Mouse (Mus musculus) ES-Bruce4 (cell line): Measurements from ENCODE around the gene Klrc1. TPM values are rescaled to one million over a fixed set of nuclear protein-coding genes. Genes with fewer than 3 reads are reported as not detected.
"Not testable (repeated sequence)": the region's sequence is repeated elsewhere in the genome, so short reads cannot be mapped to it uniquely, and the experiment has no call there.

Source experiments
- H3K27ac ChIP-seq: 2 replicates; pipeline ENCODE4 v1.5.1; 2012; ENCODE audit warnings: low read length, inconsistent platforms; ENCODE audit not compliant: insufficient read depth
- H3K27me3 ChIP-seq: 2 replicates; pipeline ENCODE4 v1.6.1; 2012; ENCODE audit warnings: mild to moderate bottlenecking, low read length, inconsistent platforms; ENCODE audit not compliant: control insufficient read depth, poor library complexity, insufficient read depth, severe bottlenecking
- H3K36me3 ChIP-seq: 2 replicates; pipeline ENCODE4 v1.6.1; 2012; ENCODE audit warnings: inconsistent platforms, mild to moderate bottlenecking, low read length, moderate library complexity; ENCODE audit not compliant: control insufficient read depth, poor library complexity, insufficient read depth, severe bottlenecking
- H3K4me1 ChIP-seq: one replicate; pipeline ENCODE4 v1.8.1; 2011; ENCODE audit warnings: low read length; ENCODE audit not compliant: control insufficient read depth, insufficient read depth
- H3K4me3 ChIP-seq: 2 replicates; pipeline ENCODE4 v1.5.1; 2011; ENCODE audit warnings: low read depth, mild to moderate bottlenecking, low read length
- H3K9ac ChIP-seq: 2 replicates; pipeline ENCODE4 v1.6.1; 2012; ENCODE audit warnings: low read depth, mild to moderate bottlenecking, inconsistent platforms; ENCODE audit not compliant: poor library complexity, severe bottlenecking
- H3K9me3 ChIP-seq: replicated peaks from 2 replicates; pipeline ENCODE4 v1.6.1; 2012; ENCODE audit warnings: mild to moderate bottlenecking, low read length, inconsistent platforms; ENCODE audit not compliant: control insufficient read depth, poor library complexity, insufficient read depth, severe bottlenecking
- CTCF ChIP-seq: IDR thresholded peaks from one replicate; pipeline ENCODE4 v1.8.1; 2011; ENCODE audit warnings: low read depth, low read length
- EP300 ChIP-seq: IDR thresholded peaks from 2 replicates; pipeline ENCODE4 v1.6.1; 2011; ENCODE audit warnings: low read depth, low read length; ENCODE audit not compliant: insufficient read depth
- POLR2A ChIP-seq: IDR thresholded peaks from one replicate; pipeline ENCODE4 v1.8.1; 2011; ENCODE audit warnings: low read length; ENCODE audit not compliant: insufficient read depth
- polyA plus RNA-seq: library from polyadenylated mRNA; stranded (reverse); fragments of >200 nt; gene quantifications from 2 replicates; pipeline ENCODE4 v1.2.4, GENCODE M21; 2011; ENCODE audit warnings: low read depth; ENCODE audit not compliant: missing spikeins, insufficient read depth, insufficient read length

The Klrc1 gene
- not detected in 2 replicates for polyA plus RNA-seq

DNA sequence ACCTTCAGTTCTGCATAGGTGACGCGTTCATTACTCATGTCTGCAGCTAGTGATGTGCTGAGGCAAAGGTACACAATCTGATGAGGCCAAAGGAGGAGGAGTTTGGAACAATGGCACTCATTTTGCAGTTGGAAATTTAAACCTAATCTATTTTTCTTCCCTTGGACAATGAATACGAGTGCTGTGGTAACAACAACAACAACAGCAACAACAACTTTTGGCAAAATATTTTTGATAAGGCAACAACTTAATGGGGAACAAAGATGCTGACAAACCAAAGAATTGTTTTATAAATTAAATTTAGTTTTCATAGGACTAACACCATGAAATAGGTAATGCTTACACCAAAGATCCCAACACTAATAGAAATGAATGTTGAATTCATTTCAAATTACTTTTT lies at the start of gene Klrc1:
Gene Klrc1, minus strand, starts transcription at position 101 of the 400 bp plus-strand sequence.
- H3K4me1 ChIP-seq = no peaks in the 10 kb centered on the region
- H3K9me3 ChIP-seq = no peaks in the 10 kb centered on the region
- no peaks in the 10 kb centered on the region for H3K36me3 ChIP-seq
- H3K27ac ChIP-seq = no peak within 1 kb of the TSS
- no peaks in the 10 kb centered on the region for H3K27me3 ChIP-seq
- H3K4me3 ChIP-seq = no peak within 1 kb of the TSS
- TF ChIP-seq POLR2A = no peak
- no peak for TF ChIP-seq EP300
- TF ChIP-seq CTCF = no peak
- no peak within 1 kb of the TSS for H3K9ac ChIP-seq

DNA sequence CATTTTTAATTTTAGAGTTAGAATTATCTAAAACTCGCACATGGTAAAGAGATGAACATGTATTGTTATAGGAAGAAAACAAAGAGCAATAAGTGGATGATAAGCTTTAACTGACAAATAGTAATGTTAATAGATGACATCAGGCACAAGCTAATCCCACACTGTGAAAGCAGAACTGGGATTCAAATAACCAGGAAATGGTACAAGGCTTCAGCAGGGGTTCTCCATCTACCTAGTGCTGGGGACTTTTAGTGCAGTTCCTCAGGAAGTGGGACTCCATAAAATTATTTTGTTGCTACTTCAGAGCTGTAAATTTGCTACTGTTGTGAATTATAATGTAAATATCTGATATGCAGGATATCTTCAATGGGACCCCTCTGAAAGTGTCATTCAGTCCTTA lies 48.5 kb upstream of the Klrc1 start:
- no peak for TF ChIP-seq EP300
- TF ChIP-seq POLR2A = no peak
- TF ChIP-seq CTCF = no peak
- H3K36me3 ChIP-seq = no peaks in the 10 kb centered on the region
- no peaks in the 10 kb centered on the region for H3K4me1 ChIP-seq
- no peaks in the 10 kb centered on the region for H3K9me3 ChIP-seq
- H3K9ac ChIP-seq = no peak overlapping the region
- no peaks in the 10 kb centered on the region for H3K27me3 ChIP-seq
- no peak overlapping the region for H3K4me3 ChIP-seq
- H3K27ac ChIP-seq = no peak overlapping the region

DNA sequence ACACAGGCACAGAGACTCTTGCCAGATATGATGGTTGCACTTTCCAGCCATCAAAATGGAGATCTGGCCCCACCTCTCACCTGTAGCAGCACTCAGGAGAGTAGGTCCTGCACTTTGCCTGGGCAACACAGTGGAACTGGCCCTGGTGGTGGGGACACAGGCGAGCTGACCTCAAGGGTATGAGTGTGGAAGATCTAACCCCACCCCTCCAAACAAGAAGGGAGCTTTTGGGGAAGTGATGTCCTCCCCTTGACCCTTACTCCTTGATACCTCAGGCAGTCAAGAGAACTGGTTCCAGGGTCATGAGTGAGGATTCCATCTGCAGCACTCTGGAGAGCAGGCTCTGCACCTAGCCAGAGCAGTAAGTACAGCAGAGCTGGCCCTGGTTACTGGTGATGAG lies 42.6 kb upstream of the Klrc1 start:
- no peak overlapping the region for H3K4me3 ChIP-seq
- TF ChIP-seq POLR2A = no peak
- TF ChIP-seq EP300 = no peak
- TF ChIP-seq CTCF = no peak
- no peak overlapping the region for H3K27ac ChIP-seq
- no peaks in the 10 kb centered on the region for H3K36me3 ChIP-seq
- no peaks in the 10 kb centered on the region for H3K27me3 ChIP-seq
- no peaks in the 10 kb centered on the region for H3K9me3 ChIP-seq
- H3K4me1 ChIP-seq = no peaks in the 10 kb centered on the region
- H3K9ac ChIP-seq = no peak overlapping the region

DNA sequence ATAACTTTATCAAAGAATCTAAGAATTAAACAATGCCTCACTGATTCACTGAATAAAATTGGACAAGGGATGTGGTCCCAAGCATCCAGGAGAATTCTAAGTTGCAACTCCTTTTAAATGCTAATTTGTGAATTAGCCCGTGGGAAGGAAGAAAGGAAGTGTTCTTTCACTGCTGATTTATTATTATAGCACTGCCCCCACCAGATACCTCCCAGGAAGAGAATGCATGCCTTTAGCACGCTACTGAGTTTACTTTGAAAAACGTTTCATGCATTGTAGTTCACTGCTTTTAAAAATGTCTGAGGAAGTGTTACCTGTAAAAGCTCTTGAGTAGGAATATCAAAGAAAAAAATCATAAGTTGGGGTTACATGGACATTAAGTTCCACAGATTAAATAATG lies 41.7 kb upstream of the Klrc1 start:
- H3K27ac ChIP-seq = no peak overlapping the region
- no peaks in the 10 kb centered on the region for H3K4me1 ChIP-seq
- H3K9ac ChIP-seq = no peak overlapping the region
- H3K36me3 ChIP-seq = no peaks in the 10 kb centered on the region
- no peak overlapping the region for H3K4me3 ChIP-seq
- no peaks in the 10 kb centered on the region for H3K27me3 ChIP-seq
- H3K9me3 ChIP-seq = no peaks in the 10 kb centered on the region
- TF ChIP-seq CTCF (no peak), POLR2A (no peak), EP300 (no peak)

DNA sequence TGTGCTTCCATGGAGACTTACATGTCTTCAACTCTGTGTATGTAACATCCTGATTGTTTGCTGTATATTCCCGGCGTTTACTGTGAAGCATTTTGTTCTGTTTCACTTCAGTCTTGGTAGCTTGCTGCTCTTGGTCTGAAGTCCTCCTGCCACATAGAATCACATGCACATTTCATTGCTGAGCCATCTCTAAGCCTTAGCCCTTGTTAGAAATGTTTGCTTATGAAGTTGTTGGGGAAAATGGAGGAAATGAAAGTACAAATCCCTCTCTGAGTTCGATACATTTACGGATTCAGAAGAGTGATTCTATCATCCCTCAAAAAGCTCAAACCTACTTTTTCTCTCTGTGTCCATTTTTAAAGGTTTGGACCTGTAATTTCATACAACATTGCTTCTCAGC lies 38.3 kb upstream of the Klrc1 start, which contains the start of gene Klri1:
Gene Klri1, minus strand, starts transcription at position 101 of the 400 bp plus-strand sequence.
- no peak within 1 kb of the TSS for H3K4me3 ChIP-seq
- H3K4me1 ChIP-seq = no peaks in the 10 kb centered on the region
- no peaks in the 10 kb centered on the region for H3K27me3 ChIP-seq
- H3K36me3 ChIP-seq = no peaks in the 10 kb centered on the region
- H3K27ac ChIP-seq = no peak within 1 kb of the TSS
- no peak within 1 kb of the TSS for H3K9ac ChIP-seq
- TF ChIP-seq POLR2A (no peak), CTCF (no peak), EP300 (no peak)
- no peaks in the 10 kb centered on the region for H3K9me3 ChIP-seq

DNA sequence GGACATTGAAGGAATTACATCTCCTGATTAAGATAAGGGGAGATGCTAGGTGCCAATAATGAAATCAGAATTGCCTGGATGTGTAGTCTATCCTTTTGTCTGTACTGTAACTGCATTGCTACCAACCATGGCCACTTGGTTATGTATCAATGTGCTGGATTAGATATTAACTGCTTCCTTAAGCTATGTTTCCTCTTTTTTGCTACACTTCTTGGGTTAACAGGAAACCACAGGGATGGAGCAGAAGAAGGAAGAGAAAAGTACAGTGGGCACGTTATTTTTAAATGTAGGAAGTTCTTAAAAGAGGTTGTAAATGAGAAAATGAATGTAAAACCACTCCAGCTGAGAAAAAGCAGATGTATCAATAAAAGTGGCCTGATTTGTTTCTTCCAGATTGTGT lies 34.8 kb upstream of the Klrc1 start:
- Histone ChIP-seq H3K4me3 (no peak overlapping the region), H3K4me1 (no peaks in the 10 kb centered on the region), H3K36me3 (no peaks in the 10 kb centered on the region), H3K9me3 (no peaks in the 10 kb centered on the region), H3K9ac (no peak overlapping the region), H3K27ac (no peak overlapping the region), H3K27me3 (no peaks in the 10 kb centered on the region)
- TF ChIP-seq POLR2A = no peak
- TF ChIP-seq EP300 = no peak
- TF ChIP-seq CTCF = no peak

DNA sequence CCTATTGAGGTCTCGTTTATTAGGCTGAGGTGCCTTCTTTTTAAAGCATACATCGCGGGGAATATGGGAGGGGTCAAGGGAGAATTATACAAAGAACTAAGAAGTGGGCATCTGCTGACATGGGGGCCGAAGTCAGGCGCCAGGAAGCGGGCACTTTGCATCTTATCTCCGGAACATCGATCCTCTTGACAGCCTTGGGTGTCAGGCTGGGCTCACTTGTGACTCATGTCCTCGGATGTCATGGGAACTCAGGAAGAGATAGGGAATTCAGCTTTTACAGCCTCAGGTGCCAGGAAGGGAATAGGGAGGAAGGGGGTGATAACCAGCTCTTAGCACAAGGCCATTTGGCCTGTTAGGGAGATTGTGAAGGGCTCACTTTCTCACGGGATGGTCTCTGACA lies 12.7 kb upstream of the Klrc1 start:
- H3K9me3 ChIP-seq, H3K27me3 ChIP-seq, H3K36me3 ChIP-seq, H3K9ac ChIP-seq, H3K4me1 ChIP-seq, H3K4me3 ChIP-seq, H3K27ac ChIP-seq: not testable (repeated sequence)
